Comparison of ENCODE assay signal across 15 mouse cellular contexts in the genomic region with DNA sequence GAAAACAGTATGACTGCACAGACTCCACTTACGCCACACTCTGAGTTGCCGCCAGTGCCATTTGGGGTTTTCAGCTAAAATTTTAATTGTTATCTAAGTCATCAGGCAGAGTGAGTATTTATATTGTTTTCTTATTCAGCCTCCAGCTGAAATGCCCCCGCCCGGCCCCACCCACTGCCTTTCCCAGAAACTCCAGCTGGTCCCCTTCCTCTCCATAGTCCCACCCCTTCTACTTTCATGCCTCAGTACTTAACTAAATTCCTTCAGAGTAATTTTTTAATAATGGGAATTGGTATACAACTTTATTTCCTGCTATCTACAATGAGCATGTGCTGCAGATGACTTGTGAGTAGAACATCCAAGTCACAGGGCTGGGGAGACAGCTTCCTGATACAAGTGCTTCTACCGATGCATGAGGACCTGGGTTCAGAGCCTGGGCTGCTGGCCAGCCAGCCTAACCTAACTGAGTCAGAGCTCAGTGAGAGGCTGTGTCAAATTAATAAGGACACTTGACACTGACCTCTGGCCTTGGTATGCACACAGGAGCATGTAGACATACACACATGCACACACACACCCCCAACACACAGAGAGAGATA. TPM values are rescaled to one million over a fixed set of nuclear protein-coding genes. Genes with fewer than 3 reads are reported as not detected.
DNase-seq lines count a peak whose midpoint lies in the region; ATAC-seq and TF ChIP-seq lines count a peak whose summit lies in the region.
"Had no signal": no experiment of that assay in that cellular context is flagged by ENCODE, and none has a peak within 500 bp of the region (broad histone marks: within the 10 kb centered on the region; RNA-seq: fewer than 3 reads in every experiment).

No protein-coding gene starts in this region.

- H3ac ChIP-seq in myocyte (ENCODE audit: control insufficient read depth, insufficient read length), result no peak overlapping the region

- peak overlapping the region; percentile 21 for H3K4me2 ChIP-seq in myocyte (ENCODE audit: low read depth)
- no peak overlapping the region for H3K4me2 ChIP-seq in heart, embryonic 12.5 days
- H3K4me2 ChIP-seq: embryonic facial prominence, embryonic 12.5 days; hindbrain, embryonic 15.5 days; limb, embryonic 15.5 days had no signal

- H3K9me3 ChIP-seq in heart, embryonic 12.5 days (replicated peaks), result no peaks in the 10 kb centered on the region
- H3K9me3 ChIP-seq: embryonic facial prominence, embryonic 12.5 days; hindbrain, embryonic 15.5 days; limb, embryonic 15.5 days had no signal

- H3K4me3 ChIP-seq in myocyte, result no peak overlapping the region
- H3K4me3 ChIP-seq in heart, embryonic 12.5 days, result no peak overlapping the region
- H3K4me3 ChIP-seq: embryonic facial prominence, embryonic 12.5 days; hindbrain, embryonic 15.5 days; limb, embryonic 15.5 days had no signal

- peaks cover 57% of the 10 kb centered on the region for H3K79me2 ChIP-seq in myocyte (ENCODE audit: control insufficient read depth, insufficient read depth)

- H3K27ac ChIP-seq in heart, embryonic 12.5 days (ENCODE audit: poor library complexity, severe bottlenecking), result no peak overlapping the region
- H3K27ac ChIP-seq: embryonic facial prominence, embryonic 12.5 days; hindbrain, embryonic 15.5 days; limb, embryonic 15.5 days; macrophage had no signal

- no peak overlapping the region for H3K9ac ChIP-seq in heart, embryonic 12.5 days
- H3K9ac ChIP-seq: embryonic facial prominence, embryonic 12.5 days; hindbrain, embryonic 15.5 days; limb, embryonic 15.5 days had no signal

- no peak for TF ChIP-seq POLR2A in myocyte (IDR thresholded peaks at IDR 0.05; ENCODE audit: insufficient read length, low read depth)

- H3K27me3 ChIP-seq in myocyte (ENCODE audit: control insufficient read depth, insufficient read depth, insufficient read length), result no peaks in the 10 kb centered on the region
- H3K27me3 ChIP-seq in heart, embryonic 12.5 days (replicated peaks), result no peaks in the 10 kb centered on the region
- H3K27me3 ChIP-seq: embryonic facial prominence, embryonic 12.5 days; hindbrain, embryonic 15.5 days; limb, embryonic 15.5 days; Patski had no signal

- H3K4me1 ChIP-seq in heart, embryonic 12.5 days (replicated peaks), result peaks cover 15% of the 10 kb centered on the region
- H3K4me1 ChIP-seq: embryonic facial prominence, embryonic 12.5 days had no signal

- peak; percentile 29 for DNase-seq in adrenal gland, postnatal 10 days
- DNase-seq in adrenal gland, postnatal 25 days, result no peak
- peak; percentile 12 for DNase-seq in kidney, postnatal 14 days
- no peak for DNase-seq in kidney, adult 11 months
- DNase-seq in adrenal gland, postnatal 36 days, result peak; percentile 40 to 61
- no peak for DNase-seq in left cerebral cortex, postnatal 14 days (ENCODE audit: low spot score in 2 of 2)
- DNase-seq: midbrain, embryonic 14.5 days; right cerebral cortex, postnatal 4 days had no signal

- no peak for ATAC-seq in heart, embryonic 12.5 days (ENCODE audit: insufficient number of reproducible peaks, low FRiP score)
- ATAC-seq: Patski had no signal

- 79% methylated on average over 5 of the region's 5 CpGs for WGBS in heart, embryonic 12.5 days

- H3K36me3 ChIP-seq in myocyte (ENCODE audit: control insufficient read depth, insufficient read depth), result peaks cover 23% of the 10 kb centered on the region
- H3K36me3 ChIP-seq in heart, embryonic 12.5 days, result peaks cover 31% of the 10 kb centered on the region

- intact Hi-C loops in left cerebral cortex, postnatal 14 days (cut with DNase I), result no loop called here

TF ChIP-seq in myocyte, 11 proteins besides CTCF, POLR2A, EP300 and RAD21:
- TF ChIP-seq TCF3 (IDR thresholded peaks at IDR 0.05; ENCODE audit: insufficient read length, low read depth) (no peak), TCF12 (IDR thresholded peaks at IDR 0.05; ENCODE audit: insufficient read depth, poor library complexity, severe bottlenecking) (no peak), USF1 (IDR thresholded peaks at IDR 0.05; ENCODE audit: low read depth) (no peak), POLR2AphosphoS2 (IDR thresholded peaks at IDR 0.05; ENCODE audit: insufficient read length, low read depth) (no peak), MYOG (IDR thresholded peaks at IDR 0.05; ENCODE audit: control insufficient read depth in 1 of 3, insufficient read depth in 1 of 3, insufficient read length in 2 of 3, low read depth in 2 of 3) (no peak), MYOD1 (IDR thresholded peaks at IDR 0.05; ENCODE audit: control insufficient read depth in 1 of 3, insufficient read length in 2 of 3, low read depth in 2 of 3) (no peak), REST (IDR thresholded peaks at IDR 0.05; ENCODE audit: insufficient read depth, insufficient read length) (no peak), CEBPB (IDR thresholded peaks at IDR 0.05; ENCODE audit: insufficient read depth, poor library complexity, severe bottlenecking) (no peak), SRF (IDR thresholded peaks at IDR 0.05; ENCODE audit: control insufficient read depth, insufficient read length, low read depth) (no peak), E2F4 (IDR thresholded peaks at IDR 0.05; ENCODE audit: insufficient read depth) (no peak), MAX (IDR thresholded peaks at IDR 0.05; ENCODE audit: low read depth) (no peak)

RNA-seq across cellular contexts. Expression of a gene that starts 40.4 kb away (rescaled TPM):
- total RNA-seq in adrenal gland, postnatal 10 days (2021), result 100 to 1,000 TPM; 109 to 119 TPM
- total RNA-seq in adrenal gland, postnatal 25 days (2021), result 164 and 181 TPM in 2 replicates
- total RNA-seq in adrenal gland, postnatal 36 days (2021), result 100 to 1,000 TPM; 145 to 188 TPM
- 43.3 TPM for polyA plus RNA-seq in myocyte (2012; fragmentation: generic; extraction: Trizol)
- 100 to 1,000 TPM; 177 to 179 TPM for total RNA-seq in left cerebral cortex, postnatal 14 days (2021)
- 69.1 and 70.4 TPM in 2 replicates for polyA plus RNA-seq in heart, embryonic 12.5 days (2016; fragmentation: Nextera tagmentation; extraction: Ambion mirVana)

Comparison
In these comparisons a context has a peak if more than half of its experiments do, and no peak if none do; other contexts are left out.
1. DNase-seq: peak in adrenal gland, postnatal 10 days (single experiment), kidney, postnatal 14 days (single experiment) and adrenal gland, postnatal 36 days (2 of 2); none in adrenal gland, postnatal 25 days (single experiment), kidney, adult 11 months (single experiment) and left cerebral cortex, postnatal 14 days (0 of 2).